Comparison of ENCODE assay signal across 20 mouse cellular contexts in genomic region chr5:64722211-64722610, GRCm38 (mm10).
DNase-seq lines count a peak whose midpoint lies in the region; ATAC-seq and TF ChIP-seq lines count a peak whose summit lies in the region.
"Had no signal": no experiment of that assay in that cellular context is flagged by ENCODE, and none has a peak within 500 bp of the region (broad histone marks: within the 10 kb centered on the region; RNA-seq: fewer than 3 reads in every experiment).

No protein-coding gene starts in this region.

- ATAC-seq in embryonic facial prominence, embryonic 14.5 days (ENCODE audit: low read depth) = no peak
- ATAC-seq in heart, embryonic 12.5 days (ENCODE audit: insufficient number of reproducible peaks, low FRiP score) = no peak
- no peak for ATAC-seq in lung, postnatal 0 days
- no peak for ATAC-seq in liver, postnatal 0 days
- ATAC-seq: forebrain, embryonic 15.5 days had no signal

- peak; percentile 10 for DNase-seq in embryonic facial prominence, embryonic 14.5 days (ENCODE audit: low spot score)
- no peak for DNase-seq in embryonic facial prominence, embryonic 10.5 days (ENCODE audit: low spot score)
- peak; percentile 20 to 49 for DNase-seq in heart, adult 18-20 months
- DNase-seq in lung, postnatal 0 days (ENCODE audit: low spot score) = peak; percentile 54
- DNase-seq in lung, postnatal 36 days = no peak
- no peak for DNase-seq in liver, postnatal 0 days
- DNase-seq: adrenal gland, adult 8-10 months; adrenal gland, postnatal 25 days; cerebellum, adult 11-12 months; cerebellum, adult 9-10 months; cerebellum, postnatal 14 days; gastrocnemius, postnatal 10 days; heart, adult 2 months had no signal

- H3K27ac ChIP-seq in embryonic facial prominence, embryonic 14.5 days (replicated peaks; ENCODE audit: low read depth, low read length) = no peak overlapping the region
- no peak overlapping the region for H3K27ac ChIP-seq in embryonic facial prominence, embryonic 10.5 days (replicated peaks)
- no peak overlapping the region for H3K27ac ChIP-seq in heart, embryonic 12.5 days (ENCODE audit: poor library complexity, severe bottlenecking)
- no peak overlapping the region for H3K27ac ChIP-seq in lung, postnatal 0 days (ENCODE audit: low read length)
- H3K27ac ChIP-seq in liver, postnatal 0 days (ENCODE audit: low read depth) = no peak overlapping the region
- H3K27ac ChIP-seq: embryonic facial prominence, embryonic 12.5 days; forebrain, embryonic 12.5 days; forebrain, embryonic 15.5 days; heart, adult 2 months; hindbrain, embryonic 12.5 days; hindbrain, embryonic 15.5 days had no signal

- no peaks in the 10 kb centered on the region for H3K4me1 ChIP-seq in embryonic facial prominence, embryonic 14.5 days (ENCODE audit: control insufficient read depth, insufficient read depth, low read length)
- H3K4me1 ChIP-seq in embryonic facial prominence, embryonic 10.5 days = no peaks in the 10 kb centered on the region
- no peaks in the 10 kb centered on the region for H3K4me1 ChIP-seq in heart, embryonic 12.5 days (replicated peaks)
- no peaks in the 10 kb centered on the region for H3K4me1 ChIP-seq in lung, postnatal 0 days (ENCODE audit: insufficient read depth, low read depth, low read length)
- H3K4me1 ChIP-seq in liver, postnatal 0 days (ENCODE audit: insufficient read depth) = no peaks in the 10 kb centered on the region
- H3K4me1 ChIP-seq: embryonic facial prominence, embryonic 12.5 days; forebrain, embryonic 15.5 days; hindbrain, embryonic 12.5 days; hindbrain, embryonic 15.5 days had no signal

- no peak for TF ChIP-seq CTCF in lung, postnatal 0 days (IDR thresholded peaks at IDR 0.05)
- no peak for TF ChIP-seq CTCF in liver, postnatal 0 days (IDR thresholded peaks at IDR 0.05; ENCODE audit: low read depth)

- TF ChIP-seq EP300 in lung, postnatal 0 days (IDR thresholded peaks at IDR 0.05) = no peak
- no peak for TF ChIP-seq EP300 in liver, postnatal 0 days (IDR thresholded peaks at IDR 0.05; ENCODE audit: low read depth)

- no peak overlapping the region for H3K9ac ChIP-seq in embryonic facial prominence, embryonic 14.5 days (ENCODE audit: low read depth, low read length)
- H3K9ac ChIP-seq in heart, embryonic 12.5 days = no peak overlapping the region
- no peak overlapping the region for H3K9ac ChIP-seq in lung, postnatal 0 days (replicated peaks; ENCODE audit: low read depth)
- H3K9ac ChIP-seq in liver, postnatal 0 days (replicated peaks) = no peak overlapping the region
- H3K9ac ChIP-seq: embryonic facial prominence, embryonic 12.5 days; forebrain, embryonic 12.5 days; forebrain, embryonic 15.5 days; hindbrain, embryonic 12.5 days; hindbrain, embryonic 15.5 days had no signal

- H3K27me3 ChIP-seq in embryonic facial prominence, embryonic 14.5 days (replicated peaks; ENCODE audit: control insufficient read depth, insufficient read depth, low read length) = no peaks in the 10 kb centered on the region
- H3K27me3 ChIP-seq in embryonic facial prominence, embryonic 10.5 days (replicated peaks; ENCODE audit: low read depth, poor library complexity, severe bottlenecking) = no peaks in the 10 kb centered on the region
- no peaks in the 10 kb centered on the region for H3K27me3 ChIP-seq in heart, embryonic 12.5 days (replicated peaks)
- no peaks in the 10 kb centered on the region for H3K27me3 ChIP-seq in lung, postnatal 0 days (replicated peaks; ENCODE audit: insufficient read depth, low read length)
- no peaks in the 10 kb centered on the region for H3K27me3 ChIP-seq in liver, postnatal 0 days (ENCODE audit: insufficient read depth, low read length)
- H3K27me3 ChIP-seq: embryonic facial prominence, embryonic 12.5 days; forebrain, embryonic 12.5 days; forebrain, embryonic 15.5 days; hindbrain, embryonic 12.5 days; hindbrain, embryonic 15.5 days had no signal

- peaks cover 13% of the 10 kb centered on the region for H3K9me3 ChIP-seq in embryonic facial prominence, embryonic 14.5 days (ENCODE audit: control insufficient read depth, low read length)
- 0 out of 2 replicates have a peak, but pooled peaks cover 5% of the 10 kb centered on the region for H3K9me3 ChIP-seq in embryonic facial prominence, embryonic 10.5 days
- peaks cover 8% of the 10 kb centered on the region for H3K9me3 ChIP-seq in heart, embryonic 12.5 days (replicated peaks)
- 0 out of 2 replicates have a peak, but pooled peaks cover 3% of the 10 kb centered on the region for H3K9me3 ChIP-seq in lung, postnatal 0 days (ENCODE audit: low read length)
- peaks cover 12% of the 10 kb centered on the region for H3K9me3 ChIP-seq in liver, postnatal 0 days (ENCODE audit: low read length)
- H3K9me3 ChIP-seq: embryonic facial prominence, embryonic 12.5 days; forebrain, embryonic 12.5 days; forebrain, embryonic 15.5 days; hindbrain, embryonic 15.5 days had no signal

- H3K4me2 ChIP-seq in embryonic facial prominence, embryonic 14.5 days (ENCODE audit: low read depth, low read length) = no peak overlapping the region
- H3K4me2 ChIP-seq in heart, embryonic 12.5 days = no peak overlapping the region
- H3K4me2 ChIP-seq in lung, postnatal 0 days (replicated peaks; ENCODE audit: low read depth, low read length) = no peak overlapping the region
- no peak overlapping the region for H3K4me2 ChIP-seq in liver, postnatal 0 days (ENCODE audit: low read depth, low read length)
- H3K4me2 ChIP-seq: embryonic facial prominence, embryonic 12.5 days; forebrain, embryonic 12.5 days; forebrain, embryonic 15.5 days; hindbrain, embryonic 12.5 days; hindbrain, embryonic 15.5 days had no signal

- no peak overlapping the region for H3K4me3 ChIP-seq in embryonic facial prominence, embryonic 14.5 days (ENCODE audit: low read depth, low read length)
- no peak overlapping the region for H3K4me3 ChIP-seq in embryonic facial prominence, embryonic 10.5 days
- H3K4me3 ChIP-seq in heart, embryonic 12.5 days = no peak overlapping the region
- H3K4me3 ChIP-seq in lung, postnatal 0 days (ENCODE audit: low read depth, low read length) = no peak overlapping the region
- H3K4me3 ChIP-seq in liver, postnatal 0 days (ENCODE audit: low read depth, low read length) = no peak overlapping the region
- H3K4me3 ChIP-seq: embryonic facial prominence, embryonic 12.5 days; erythroblast, embryonic 14.5 days; forebrain, embryonic 12.5 days; forebrain, embryonic 15.5 days; heart, adult 2 months; hindbrain, embryonic 12.5 days; hindbrain, embryonic 15.5 days had no signal

- no peaks in the 10 kb centered on the region for H3K36me3 ChIP-seq in embryonic facial prominence, embryonic 14.5 days (ENCODE audit: control insufficient read depth, insufficient read depth, low read length)
- no peaks in the 10 kb centered on the region for H3K36me3 ChIP-seq in embryonic facial prominence, embryonic 10.5 days (replicated peaks)
- no peaks in the 10 kb centered on the region for H3K36me3 ChIP-seq in heart, embryonic 12.5 days
- no peaks in the 10 kb centered on the region for H3K36me3 ChIP-seq in lung, postnatal 0 days (ENCODE audit: insufficient read depth, low read length)
- H3K36me3 ChIP-seq in liver, postnatal 0 days (replicated peaks; ENCODE audit: insufficient read depth, low read length) = no peaks in the 10 kb centered on the region
- H3K36me3 ChIP-seq: embryonic facial prominence, embryonic 12.5 days; forebrain, embryonic 12.5 days; forebrain, embryonic 15.5 days; hindbrain, embryonic 12.5 days; hindbrain, embryonic 15.5 days had no signal

Comparison
In these comparisons a context has a peak if more than half of its experiments do, and no peak if none do; other contexts are left out.
1. DNase-seq: peak in embryonic facial prominence, embryonic 14.5 days (single experiment), heart, adult 18-20 months (2 of 2) and lung, postnatal 0 days (single experiment); none in embryonic facial prominence, embryonic 10.5 days (single experiment), lung, postnatal 36 days (single experiment) and liver, postnatal 0 days (single experiment).